Mouse (Mus musculus): ENCODE results near the gene Btrc.

GRCm38 (mm10) chr19:45486206-45486991 lies 122.9 kb downstream of the Btrc start:
- TF ChIP-seq CTCF (IDR thresholded peaks at IDR 0.05; ENCODE audit: low read depth) (peak; percentile 59), EP300 (optimal IDR thresholded peaks at IDR 0.05) (no peak)
